9 mouse cellular contexts compared by ENCODE assay signal in the genomic region with DNA sequence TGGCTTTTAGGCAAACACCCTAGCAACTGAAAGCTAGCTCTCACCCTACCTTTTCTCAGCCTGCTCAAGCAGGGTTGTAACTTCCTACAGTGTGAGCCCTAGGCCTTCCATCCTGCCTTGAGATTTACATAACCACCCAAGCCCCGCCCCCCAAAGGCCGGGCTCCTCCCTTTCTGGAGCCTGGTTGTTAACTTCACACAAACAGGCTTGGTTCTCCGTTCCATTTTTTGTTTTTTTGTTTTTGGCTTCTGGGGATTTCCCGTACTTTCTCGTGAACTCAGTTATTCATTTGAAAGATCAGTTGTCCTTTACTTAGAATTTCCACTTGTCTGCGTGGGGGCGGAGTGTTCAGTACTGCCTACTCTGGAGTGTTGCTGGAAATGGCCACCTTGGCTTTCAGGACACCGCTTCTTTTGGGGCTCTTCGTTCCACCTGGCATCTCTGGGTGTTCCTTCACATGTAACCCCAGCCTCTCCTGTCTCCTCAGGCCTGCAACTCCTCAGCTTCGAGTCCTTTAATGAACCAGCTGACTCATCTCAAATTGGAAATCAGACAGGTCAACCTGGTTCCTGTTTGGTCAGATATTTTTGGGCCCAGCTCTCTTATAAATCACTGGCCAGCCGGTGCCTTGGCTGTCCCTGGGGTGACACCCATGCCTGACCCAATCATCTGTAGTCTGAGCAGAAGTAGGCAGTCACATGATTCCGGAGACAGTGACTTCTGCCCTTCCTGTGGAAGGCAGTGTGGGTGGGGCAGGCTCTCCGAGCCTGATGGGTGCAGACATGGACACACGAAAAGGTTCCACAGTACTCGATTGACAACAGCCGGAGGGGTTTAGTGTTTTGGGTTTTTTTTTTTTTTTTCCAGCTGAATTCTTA. TPM values are rescaled to one million over a fixed set of nuclear protein-coding genes. Genes with fewer than 3 reads are reported as not detected.
A peak's percentile ranks its signal among the peaks of the same experiment; 100 is the strongest.
DNase-seq lines count a peak whose midpoint lies in the region; ATAC-seq lines count a peak whose summit lies in the region.
"Had no signal": no experiment of that assay in that cellular context is flagged by ENCODE, and none has a peak within 500 bp of the region (broad histone marks: within the 10 kb centered on the region; RNA-seq: fewer than 3 reads in every experiment).

No protein-coding gene starts in this region.

- peaks cover 16% of the 10 kb centered on the region for H3K4me1 ChIP-seq in kidney, embryonic 16.5 days (ENCODE audit: insufficient read depth, low read length)

- no peak overlapping the region for H3K4me2 ChIP-seq in kidney, embryonic 16.5 days (replicated peaks; ENCODE audit: low read depth, low read length)
- H3K4me2 ChIP-seq: neural tube, embryonic 12.5 days had no signal

- DNase-seq in embryo, embryonic 11 days = peak; percentile 43
- DNase-seq in embryo, embryonic 10 days (ENCODE audit: low spot score) = no peak
- peak; percentile 46 to 63 for DNase-seq in adrenal gland, adult 18-20 months (ENCODE audit: low spot score in 2 of 2)
- DNase-seq in heart, adult 11 months = peak; percentile 100
- peak; percentile 89 for DNase-seq in thymus, postnatal 0 days (ENCODE audit: low spot score)
- no peak for DNase-seq in layer of hippocampus, adult 9-10 months (ENCODE audit: low spot score)

- 0 out of 2 replicates have a peak overlapping the region, but pooled peaks have one; percentile 27 for H3K9ac ChIP-seq in kidney, embryonic 16.5 days (replicated peaks; ENCODE audit: low read length)
- H3K9ac ChIP-seq: neural tube, embryonic 12.5 days had no signal

- no peak overlapping the region for H3K4me3 ChIP-seq in kidney, embryonic 16.5 days (ENCODE audit: low read length)
- H3K4me3 ChIP-seq in macrophage (ENCODE audit: inconsistent target) = no peak overlapping the region
- H3K4me3 ChIP-seq: neural tube, embryonic 12.5 days had no signal

- peaks cover 5% of the 10 kb centered on the region; the same call in 1 of the 2 replicates for H3K9me3 ChIP-seq in kidney, embryonic 16.5 days (ENCODE audit: low read length)
- H3K9me3 ChIP-seq: neural tube, embryonic 12.5 days had no signal

- peak overlapping the region; percentile 80 for H3K27ac ChIP-seq in kidney, embryonic 16.5 days (ENCODE audit: low read length)
- peak overlapping the region; percentile 98 for H3K27ac ChIP-seq in macrophage
- H3K27ac ChIP-seq: neural tube, embryonic 12.5 days had no signal

- ATAC-seq in kidney, embryonic 16.5 days (ENCODE audit: low FRiP score, low TSS enrichment) = peak; percentile 72

- 36% methylated on average over 16 of the region's 16 CpGs for WGBS in kidney, embryonic 16.5 days
- 3% methylated on average over 16 of the region's 16 CpGs for WGBS in macrophage (ENCODE audit: missing documents)

- no peaks in the 10 kb centered on the region for H3K27me3 ChIP-seq in kidney, embryonic 16.5 days (ENCODE audit: insufficient read depth, low read length)
- H3K27me3 ChIP-seq: neural tube, embryonic 12.5 days had no signal

- H3K36me3 ChIP-seq in kidney, embryonic 16.5 days (ENCODE audit: insufficient read depth, low read length) = no peaks in the 10 kb centered on the region
- H3K36me3 ChIP-seq in macrophage (ENCODE audit: inconsistent target) = no peaks in the 10 kb centered on the region
- H3K36me3 ChIP-seq: neural tube, embryonic 12.5 days had no signal

- H3K79me2 ChIP-seq in macrophage (ENCODE audit: inconsistent target) = no peaks in the 10 kb centered on the region

RNA-seq across cellular contexts. Expression of a gene that starts 9.7 kb away (rescaled TPM):
- 10 to 100 TPM; 32.1 to 35.9 TPM for total RNA-seq in adrenal gland, adult 18-20 months (2021)
- polyA plus RNA-seq in kidney, embryonic 16.5 days (2015; fragmentation: Nextera tagmentation; extraction: Ambion mirVana) = 19.1 and 22.8 TPM in 2 replicates
- total RNA-seq in macrophage (2018; cell fraction: chromatin; rRNA removed) = 100 to 1,000 TPM in 23 of 26 experiments, 10 to 100 TPM in 3; 62.1 to 293 (median 204) TPM
- total RNA-seq in macrophage (2018; cell fraction: cytosol; rRNA removed) = 100 to 1,000 TPM in 3 of 26 experiments, 10 to 100 TPM in 23; 52.7 to 107 (median 91.0) TPM
- total RNA-seq in macrophage (2018; cell fraction: nucleus; rRNA removed) = 100 to 1,000 TPM in 21 of 26 experiments, 10 to 100 TPM in 5; 76.5 to 218 (median 154) TPM
- 48.3 to 71.1 TPM (median 65.0 TPM) in 3 replicates for polyA plus RNA-seq in macrophage (2018)
- 18.2 and 20.4 TPM in 2 replicates for polyA plus RNA-seq in thymus, postnatal 0 days (2015; fragmentation: Nextera tagmentation; extraction: Ambion mirVana)

Comparison
In these comparisons a context has a peak if more than half of its experiments do, and no peak if none do; other contexts are left out.
1. DNase-seq: peak in embryo, embryonic 11 days (single experiment), adrenal gland, adult 18-20 months (2 of 2), heart, adult 11 months (single experiment) and thymus, postnatal 0 days (single experiment); none in embryo, embryonic 10 days (single experiment) and layer of hippocampus, adult 9-10 months (single experiment).